Mouse (Mus musculus): ENCODE measurements around the gene Tyk2. TPM values are rescaled to one million over a fixed set of nuclear protein-coding genes. Genes with fewer than 3 reads are reported as not detected.

The Tyk2 gene
- total RNA-seq, 1 experiment, result 16.8 TPM

DNA sequence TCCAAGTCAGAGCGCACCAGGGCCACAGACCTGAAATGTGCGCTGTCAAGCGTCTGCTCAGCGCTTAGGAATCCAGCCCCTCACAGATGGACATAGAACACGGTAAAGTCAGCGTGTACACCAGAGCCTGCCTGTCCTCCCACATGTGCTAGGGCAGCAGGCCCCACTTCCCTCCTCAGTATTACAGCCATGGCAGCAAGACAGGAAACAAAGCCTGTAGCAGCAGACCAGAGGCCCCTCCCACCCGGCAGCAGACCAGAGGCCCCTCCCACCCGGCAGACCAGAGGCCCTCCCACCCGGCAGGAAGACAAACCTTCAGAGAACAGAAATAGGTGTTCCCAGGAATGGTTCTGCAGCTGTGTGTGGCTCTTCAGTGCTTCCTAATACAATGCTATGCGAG lies 15.7 kb upstream of the Tyk2 start:
- TF ChIP-seq CHD2 (IDR thresholded peaks at IDR 0.05; ENCODE audit: low read depth, low read length) (no peak), MAFK (IDR thresholded peaks at IDR 0.05; ENCODE audit: insufficient read depth, low read depth, low read length) (no peak), ZNF384 (IDR thresholded peaks at IDR 0.05; ENCODE audit: low read depth, low read length) (no peak), HCFC1 (IDR thresholded peaks at IDR 0.05; ENCODE audit: borderline replicate concordance, insufficient read depth, low read length) (no peak), ZC3H11A (IDR thresholded peaks at IDR 0.05; ENCODE audit: borderline replicate concordance, low read depth, low read length) (no peak)
- Histone ChIP-seq H3K4me3 (ENCODE audit: insufficient read depth in 1 of 2, low read depth in 1 of 2, low read length in 2 of 2, poor library complexity in 1 of 2, severe bottlenecking in 1 of 2) (no peak overlapping the region), H3K36me3 (ENCODE audit: control insufficient read depth, insufficient read depth, low read length, poor library complexity, severe bottlenecking) (peaks cover 36% of the 10 kb centered on the region), H3K27ac (ENCODE audit: insufficient read depth, low read depth, low read length, poor library complexity, severe bottlenecking) (no peak overlapping the region), H3K9me3 (ENCODE audit: control insufficient read depth, insufficient read depth, low read depth, low read length) (no peaks in the 10 kb centered on the region), H3K9ac (ENCODE audit: insufficient read depth, low read depth, low read length, poor library complexity, severe bottlenecking) (peak overlapping the region; percentile 34; the same call in 1 of the 2 replicates), H3K4me1 (ENCODE audit: control insufficient read depth in 2 of 2, insufficient read depth in 2 of 2, low read length in 2 of 2, poor library complexity in 1 of 2) (peaks cover 2 to 12% of the 10 kb centered on the region in 2 experiments; a peak in 3 of 4 replicates)
- in situ Hi-C loops (cut with MboI; ENCODE audit: low sequenced_read_pairs in 2 of 2, unreplicated experiment in 2 of 2), result no loop called here
- no peak for DNase-seq (ENCODE audit: low read depth, low spot score)

DNA sequence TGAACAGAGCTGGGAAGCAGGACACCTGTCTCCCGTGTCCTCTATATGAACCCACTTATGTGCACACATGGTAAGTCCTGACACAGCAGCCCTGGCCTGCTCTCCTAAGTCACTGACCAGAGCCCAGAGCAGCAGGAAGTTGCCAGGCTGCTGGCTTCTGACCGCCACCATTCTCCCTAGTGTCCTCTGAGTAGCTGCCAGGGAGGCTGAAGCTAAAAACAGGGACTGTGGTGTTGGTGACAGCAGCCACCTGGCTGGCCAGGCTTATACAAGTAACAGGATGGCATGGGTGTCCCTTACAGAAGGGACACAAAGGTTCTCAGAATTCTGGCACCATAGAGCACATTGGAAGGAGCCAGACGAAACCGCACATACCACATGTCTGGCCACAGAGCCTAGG lies 14.4 kb upstream of the Tyk2 start:
- Histone ChIP-seq H3K4me1 (ENCODE audit: control insufficient read depth in 2 of 2, insufficient read depth in 2 of 2, low read length in 2 of 2, poor library complexity in 1 of 2) (peaks cover 2 to 12% of the 10 kb centered on the region in 2 experiments; a peak in 3 of 4 replicates), H3K36me3 (ENCODE audit: control insufficient read depth, insufficient read depth, low read length, poor library complexity, severe bottlenecking) (peaks cover 46% of the 10 kb centered on the region), H3K4me3 (ENCODE audit: insufficient read depth in 1 of 2, low read depth in 1 of 2, low read length in 2 of 2, poor library complexity in 1 of 2, severe bottlenecking in 1 of 2) (no peak overlapping the region), H3K9ac (ENCODE audit: insufficient read depth, low read depth, low read length, poor library complexity, severe bottlenecking) (no peak overlapping the region), H3K27ac (ENCODE audit: insufficient read depth, low read depth, low read length, poor library complexity, severe bottlenecking) (no peak overlapping the region), H3K9me3 (ENCODE audit: control insufficient read depth, insufficient read depth, low read depth, low read length) (no peaks in the 10 kb centered on the region)
- no peak for TF ChIP-seq ZC3H11A (IDR thresholded peaks at IDR 0.05; ENCODE audit: borderline replicate concordance, low read depth, low read length)
- TF ChIP-seq HCFC1 (IDR thresholded peaks at IDR 0.05; ENCODE audit: borderline replicate concordance, insufficient read depth, low read length), result no peak
- TF ChIP-seq CHD2 (IDR thresholded peaks at IDR 0.05; ENCODE audit: low read depth, low read length), result no peak
- TF ChIP-seq ZNF384 (IDR thresholded peaks at IDR 0.05; ENCODE audit: low read depth, low read length), result no peak
- no peak for TF ChIP-seq MAFK (IDR thresholded peaks at IDR 0.05; ENCODE audit: insufficient read depth, low read depth, low read length)
- DNase-seq (ENCODE audit: low read depth, low spot score), result no peak
- in situ Hi-C loops (cut with MboI; ENCODE audit: low sequenced_read_pairs in 2 of 2, unreplicated experiment in 2 of 2), result no loop called here

DNA sequence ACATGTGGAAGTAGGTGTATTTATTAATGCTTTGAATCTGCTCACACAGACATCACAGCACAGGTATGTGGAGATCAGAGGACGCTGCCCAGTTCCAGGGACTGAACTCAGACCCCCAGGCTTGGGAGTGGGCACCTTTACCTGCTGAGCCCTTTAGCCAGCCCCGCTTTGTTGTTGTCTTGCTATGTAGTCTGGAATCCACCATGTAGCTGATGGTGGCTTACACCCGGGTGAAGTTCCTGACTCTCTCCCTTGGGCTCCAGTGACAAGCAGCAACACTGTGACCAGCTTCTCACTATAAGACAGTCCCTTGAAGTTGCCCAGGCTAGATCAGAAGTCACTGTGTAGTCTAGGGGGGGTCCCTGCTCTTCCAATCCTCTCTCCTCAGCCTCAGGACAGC lies 13.3 kb upstream of the Tyk2 start:
- Histone ChIP-seq H3K4me3 (ENCODE audit: insufficient read depth in 1 of 2, low read depth in 1 of 2, low read length in 2 of 2, poor library complexity in 1 of 2, severe bottlenecking in 1 of 2) (no peak overlapping the region), H3K27ac (ENCODE audit: insufficient read depth, low read depth, low read length, poor library complexity, severe bottlenecking) (no peak overlapping the region), H3K36me3 (ENCODE audit: control insufficient read depth, insufficient read depth, low read length, poor library complexity, severe bottlenecking) (peaks cover 56% of the 10 kb centered on the region), H3K9ac (ENCODE audit: insufficient read depth, low read depth, low read length, poor library complexity, severe bottlenecking) (no peak overlapping the region), H3K4me1 (ENCODE audit: control insufficient read depth in 2 of 2, insufficient read depth in 2 of 2, low read length in 2 of 2, poor library complexity in 1 of 2) (peaks cover 2 to 12% of the 10 kb centered on the region in 2 experiments; a peak in 3 of 4 replicates), H3K9me3 (ENCODE audit: control insufficient read depth, insufficient read depth, low read depth, low read length) (no peaks in the 10 kb centered on the region)
- DNase-seq (ENCODE audit: low read depth, low spot score), result no peak
- in situ Hi-C loops (cut with MboI; ENCODE audit: low sequenced_read_pairs in 2 of 2, unreplicated experiment in 2 of 2), result no loop called here
- TF ChIP-seq MAFK (IDR thresholded peaks at IDR 0.05; ENCODE audit: insufficient read depth, low read depth, low read length), result no peak
- TF ChIP-seq ZNF384 (IDR thresholded peaks at IDR 0.05; ENCODE audit: low read depth, low read length), result no peak
- no peak for TF ChIP-seq CHD2 (IDR thresholded peaks at IDR 0.05; ENCODE audit: low read depth, low read length)

DNA sequence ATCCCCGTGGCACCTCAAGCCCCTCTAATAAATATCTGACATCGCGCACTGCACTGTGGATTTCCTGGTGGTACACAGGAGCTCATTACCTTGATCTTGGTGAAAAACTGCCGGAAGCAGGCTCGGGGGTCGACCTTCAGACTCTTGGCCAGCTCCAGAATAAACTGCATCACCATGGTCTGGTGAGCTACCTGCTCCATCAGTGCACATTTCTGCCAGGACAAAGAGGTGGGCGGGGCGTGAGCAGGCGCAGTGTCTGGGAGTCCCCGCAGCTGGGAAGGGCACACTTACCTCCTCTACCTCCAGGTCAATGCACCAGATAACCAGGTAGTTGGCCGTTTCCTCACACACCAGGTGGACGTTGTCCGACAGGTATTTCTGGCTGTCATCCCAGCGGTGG lies 10.9 kb upstream of the Tyk2 start:
- DNase-seq (ENCODE audit: low read depth, low spot score), result no peak
- Histone ChIP-seq H3K36me3 (ENCODE audit: control insufficient read depth, insufficient read depth, low read length, poor library complexity, severe bottlenecking) (peaks cover 56% of the 10 kb centered on the region), H3K9ac (ENCODE audit: insufficient read depth, low read depth, low read length, poor library complexity, severe bottlenecking) (no peak overlapping the region), H3K27ac (ENCODE audit: insufficient read depth, low read depth, low read length, poor library complexity, severe bottlenecking) (no peak overlapping the region), H3K4me3 (ENCODE audit: insufficient read depth in 1 of 2, low read depth in 1 of 2, low read length in 2 of 2, poor library complexity in 1 of 2, severe bottlenecking in 1 of 2) (no peak overlapping the region), H3K9me3 (ENCODE audit: control insufficient read depth, insufficient read depth, low read depth, low read length) (no peaks in the 10 kb centered on the region), H3K4me1 (ENCODE audit: control insufficient read depth in 2 of 2, insufficient read depth in 2 of 2, low read length in 2 of 2, poor library complexity in 1 of 2) (peaks cover 0 to 3% of the 10 kb centered on the region in 2 experiments; a peak in 2 of 4 replicates)
- in situ Hi-C loops (cut with MboI; ENCODE audit: low sequenced_read_pairs in 2 of 2, unreplicated experiment in 2 of 2), result no loop called here
- TF ChIP-seq CHD2 (IDR thresholded peaks at IDR 0.05; ENCODE audit: low read depth, low read length), result no peak
- no peak for TF ChIP-seq ZC3H11A (IDR thresholded peaks at IDR 0.05; ENCODE audit: borderline replicate concordance, low read depth, low read length)
- no peak for TF ChIP-seq MAFK (IDR thresholded peaks at IDR 0.05; ENCODE audit: insufficient read depth, low read depth, low read length)
- TF ChIP-seq HCFC1 (IDR thresholded peaks at IDR 0.05; ENCODE audit: borderline replicate concordance, insufficient read depth, low read length), result no peak
- TF ChIP-seq ZNF384 (IDR thresholded peaks at IDR 0.05; ENCODE audit: low read depth, low read length), result no peak

DNA sequence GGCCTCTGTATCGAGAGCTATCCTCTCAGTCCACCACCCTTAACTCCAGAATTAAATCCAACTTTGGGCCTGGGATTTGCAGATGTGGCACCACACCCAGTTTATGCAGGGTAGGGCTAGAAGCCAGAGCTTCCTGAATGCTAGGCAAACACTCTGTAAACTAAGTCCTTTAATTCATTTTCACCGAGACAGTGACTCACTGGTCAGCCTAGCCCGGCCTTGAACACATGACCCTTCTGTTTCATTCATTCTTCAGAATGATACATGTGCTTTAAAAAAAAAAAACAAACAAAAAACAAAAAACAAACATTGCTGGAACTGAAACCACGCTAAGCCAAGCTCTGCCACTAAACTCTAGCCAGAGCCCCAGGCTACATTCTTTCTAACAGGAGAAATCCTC lies 7.3 kb upstream of the Tyk2 start:
- H3K36me3 ChIP-seq (ENCODE audit: control insufficient read depth, insufficient read depth, low read length, poor library complexity, severe bottlenecking), result peaks cover 38% of the 10 kb centered on the region

More for the DNA sequence above, 7.3 kb upstream of the Tyk2 start:
- in situ Hi-C loops (cut with MboI; ENCODE audit: low sequenced_read_pairs in 2 of 2, unreplicated experiment in 2 of 2), result no loop called here
- no peak overlapping the region for H3K9ac ChIP-seq (ENCODE audit: insufficient read depth, low read depth, low read length, poor library complexity, severe bottlenecking)
- H3K4me3 ChIP-seq (ENCODE audit: insufficient read depth in 1 of 2, low read depth in 1 of 2, low read length in 2 of 2, poor library complexity in 1 of 2, severe bottlenecking in 1 of 2), result no peak overlapping the region
- no peaks in the 10 kb centered on the region for H3K9me3 ChIP-seq (ENCODE audit: control insufficient read depth, insufficient read depth, low read depth, low read length)
- peaks cover 0 to 6% of the 10 kb centered on the region in 2 experiments; a peak in 2 of 4 replicates for H3K4me1 ChIP-seq (ENCODE audit: control insufficient read depth in 2 of 2, insufficient read depth in 2 of 2, low read length in 2 of 2, poor library complexity in 1 of 2)
- DNase-seq (ENCODE audit: low read depth, low spot score), result no peak
- no peak overlapping the region for H3K27ac ChIP-seq (ENCODE audit: insufficient read depth, low read depth, low read length, poor library complexity, severe bottlenecking)
- TF ChIP-seq CHD2 (IDR thresholded peaks at IDR 0.05; ENCODE audit: low read depth, low read length) (no peak), ZNF384 (IDR thresholded peaks at IDR 0.05; ENCODE audit: low read depth, low read length) (no peak), MAFK (IDR thresholded peaks at IDR 0.05; ENCODE audit: insufficient read depth, low read depth, low read length) (no peak), ZC3H11A (IDR thresholded peaks at IDR 0.05; ENCODE audit: borderline replicate concordance, low read depth, low read length) (no peak)
